Mouse (Mus musculus) midbrain, embryonic 15.5 days (tissue): ENCODE results near the gene Mt4. TPM values are rescaled to one million over a fixed set of nuclear protein-coding genes. Genes with fewer than 3 reads are reported as not detected.
A peak's percentile ranks its signal among the peaks of the same experiment; 100 is the strongest.

ENCODE experiments used
- ATAC-seq: fragments of 200-750 bp; cut with Nextera tagmentation; replicated peaks from 2 replicates; pipeline ENCODE4 v1.8.0; 2017; ENCODE audit warnings: moderate TSS enrichment
- H3K27ac ChIP-seq: fragments of 300-500 bp; sonication (generic); 2 replicates; pipeline ENCODE4 v1.5.1; 2015; ENCODE audit warnings: mild to moderate bottlenecking, inconsistent platforms
- H3K27me3 ChIP-seq: fragments of 300-500 bp; sonication (generic); replicated peaks from 2 replicates; pipeline ENCODE4 v1.6.1; 2015; ENCODE audit warnings: inconsistent platforms
- H3K36me3 ChIP-seq: fragments of 300-500 bp; sonication (generic); replicated peaks from 2 replicates; pipeline ENCODE4 v1.6.1; 2015; ENCODE audit warnings: inconsistent platforms
- H3K4me1 ChIP-seq: fragments of 300-500 bp; sonication (generic); 2 replicates; pipeline ENCODE4 v1.6.1; 2015; ENCODE audit warnings: inconsistent platforms
- H3K4me2 ChIP-seq: fragments of 300-500 bp; sonication (generic); 2 replicates; pipeline ENCODE4 v1.6.1; 2015; ENCODE audit warnings: inconsistent platforms, mild to moderate bottlenecking, moderate library complexity
- H3K4me3 ChIP-seq: fragments of 300-500 bp; sonication (generic); 2 replicates; pipeline ENCODE4 v1.5.1; 2015; ENCODE audit warnings: mild to moderate bottlenecking, inconsistent platforms
- H3K9ac ChIP-seq: fragments of 300-500 bp; sonication (generic); 2 replicates; pipeline ENCODE4 v1.6.1; 2015; ENCODE audit warnings: mild to moderate bottlenecking, inconsistent platforms
- H3K9me3 ChIP-seq: fragments of 300-500 bp; sonication (generic); 2 replicates; pipeline ENCODE4 v1.6.1; 2016; ENCODE audit warnings: inconsistent platforms
- WGBS: fragments of 180-500 bp; shearing (Covaris S2); methylation state at CpG from one replicate; pipeline ENCODE4 v1.1.7; 2015; ENCODE audit warnings: mixed read lengths; 5-methylcytosine and 5-hydroxymethylcytosine counted together
- polyA plus RNA-seq: library from polyadenylated mRNA; unstranded; fragments of >200 nt; fragmentation: Nextera tagmentation; extraction: Ambion mirVana; gene quantifications from 2 replicates; pipeline ENCODE4 v1.2.1, GENCODE M21; 2015

Gene Mt4
- polyA plus RNA-seq, 1 experiment from 2014 or later = not detected

- under 1% methylated on average over 39 of the region's 39 CpGs for WGBS
- no peaks in the 10 kb centered on the region for H3K36me3 ChIP-seq
- no peak for ATAC-seq
- H3K27ac ChIP-seq = no peak overlapping the region
- peaks cover 83% of the 10 kb centered on the region for H3K27me3 ChIP-seq
- no peaks in the 10 kb centered on the region for H3K9me3 ChIP-seq
- H3K4me1 ChIP-seq = peaks cover 20% of the 10 kb centered on the region
- peak overlapping the region; percentile 43; the same call in 1 of the 2 replicates for H3K9ac ChIP-seq
- peak overlapping the region; percentile 98 for H3K4me2 ChIP-seq
- peak overlapping the region; percentile 47 for H3K4me3 ChIP-seq
Observed at GRCm38 (mm10) chr8:94172809-94173732, 36.1 kb downstream of the Mt4 start.

- 48% methylated on average over 11 of the region's 11 CpGs for WGBS
- peaks cover 92% of the 10 kb centered on the region for H3K27me3 ChIP-seq
- ATAC-seq = no peak
- H3K36me3 ChIP-seq = no peaks in the 10 kb centered on the region
- H3K4me2 ChIP-seq = no peak overlapping the region
- H3K4me3 ChIP-seq = no peak overlapping the region
- H3K9ac ChIP-seq = no peak overlapping the region
- peaks cover 24% of the 10 kb centered on the region for H3K4me1 ChIP-seq
- no peaks in the 10 kb centered on the region for H3K9me3 ChIP-seq
- H3K27ac ChIP-seq = no peak overlapping the region
Observed at GRCm38 (mm10) chr8:94173848-94174403, 36.9 kb downstream of the Mt4 start.

GRCm38 (mm10) chr8:94174619-94175213 lies 37.7 kb downstream of the Mt4 start:
- no peak for ATAC-seq
- peaks cover 32% of the 10 kb centered on the region for H3K4me1 ChIP-seq
- no peak overlapping the region for H3K9ac ChIP-seq
- H3K27me3 ChIP-seq = peaks cover 93% of the 10 kb centered on the region
- H3K4me2 ChIP-seq = no peak overlapping the region
- WGBS = 28% methylated on average over 7 of the region's 7 CpGs
- no peaks in the 10 kb centered on the region for H3K36me3 ChIP-seq
- H3K9me3 ChIP-seq = no peaks in the 10 kb centered on the region
- H3K27ac ChIP-seq = no peak overlapping the region
- no peak overlapping the region for H3K4me3 ChIP-seq

- Histone ChIP-seq H3K36me3 (no peaks in the 10 kb centered on the region), H3K9me3 (no peaks in the 10 kb centered on the region), H3K4me3 (no peak overlapping the region), H3K27ac (no peak overlapping the region), H3K4me1 (peaks cover 23% of the 10 kb centered on the region), H3K27me3 (peaks cover 87% of the 10 kb centered on the region), H3K9ac (no peak overlapping the region), H3K4me2 (no peak overlapping the region)
- ATAC-seq = no peak
- 64% methylated on average over 7 of the region's 7 CpGs for WGBS
Observed at GRCm38 (mm10) chr8:94177716-94178390, 40.9 kb downstream of the Mt4 start.

- peak within 1 kb of the TSS; percentile 42 for H3K4me3 ChIP-seq
- no peak within 1 kb of the TSS for H3K27ac ChIP-seq
- H3K27me3 ChIP-seq = peaks cover 87% of the 10 kb centered on the region
- peak within 1 kb of the TSS; percentile 87 for H3K4me2 ChIP-seq
- peaks cover 25% of the 10 kb centered on the region for H3K4me1 ChIP-seq
- no peaks in the 10 kb centered on the region for H3K36me3 ChIP-seq
- no peaks in the 10 kb centered on the region for H3K9me3 ChIP-seq
- WGBS = under 1% methylated on average over 50 of the region's 50 CpGs
- no peak within 1 kb of the TSS; the same call in 1 of the 2 replicates for H3K9ac ChIP-seq
- peak; percentile 76 for ATAC-seq
Observed at GRCm38 (mm10) chr8:94178857-94179712, 42.1 kb downstream of the Mt4 start, which contains the start of gene Mt1. Gene Mt1, plus strand, starts transcription at chr8:94179082.

GRCm38 (mm10) chr8:94179713-94180560 lies 42.9 kb downstream of the Mt4 start:
- no peaks in the 10 kb centered on the region for H3K9me3 ChIP-seq
- peaks cover 86% of the 10 kb centered on the region for H3K27me3 ChIP-seq
- ATAC-seq = no peak
- H3K36me3 ChIP-seq = no peaks in the 10 kb centered on the region
- H3K4me1 ChIP-seq = peaks cover 25% of the 10 kb centered on the region
- no peak overlapping the region for H3K9ac ChIP-seq
- WGBS = 4% methylated on average over 25 of the region's 25 CpGs
- peak overlapping the region; percentile 87 for H3K4me2 ChIP-seq
- H3K4me3 ChIP-seq = peak overlapping the region; percentile 42
- no peak overlapping the region for H3K27ac ChIP-seq

GRCm38 (mm10) chr8:94180561-94180908 lies 43.5 kb downstream of the Mt4 start:
- ATAC-seq = no peak
- no peak overlapping the region for H3K27ac ChIP-seq
- H3K4me2 ChIP-seq = no peak overlapping the region
- H3K9me3 ChIP-seq = no peaks in the 10 kb centered on the region
- H3K9ac ChIP-seq = no peak overlapping the region
- H3K4me1 ChIP-seq = peaks cover 25% of the 10 kb centered on the region
- H3K36me3 ChIP-seq = no peaks in the 10 kb centered on the region
- H3K27me3 ChIP-seq = peaks cover 84% of the 10 kb centered on the region
- 83% methylated on average over 1 of the region's 1 CpGs for WGBS
- no peak overlapping the region for H3K4me3 ChIP-seq

- no peak overlapping the region for H3K4me2 ChIP-seq
- no peak overlapping the region for H3K4me3 ChIP-seq
- ATAC-seq = no peak
- WGBS = 69% methylated on average over 13 of the region's 13 CpGs
- no peaks in the 10 kb centered on the region for H3K36me3 ChIP-seq
- no peaks in the 10 kb centered on the region for H3K9me3 ChIP-seq
- H3K27me3 ChIP-seq = peaks cover 84% of the 10 kb centered on the region
- H3K4me1 ChIP-seq = peaks cover 33% of the 10 kb centered on the region
- no peak overlapping the region for H3K27ac ChIP-seq
- H3K9ac ChIP-seq = no peak overlapping the region
Observed at GRCm38 (mm10) chr8:94182055-94182929, 45.3 kb downstream of the Mt4 start.

- no peaks in the 10 kb centered on the region for H3K36me3 ChIP-seq
Observed at GRCm38 (mm10) chr8:94183117-94183516, 46.1 kb downstream of the Mt4 start.

GRCm38 (mm10) chr8:94184357-94184843 lies 47.4 kb downstream of the Mt4 start:
- WGBS = 22% methylated on average over 12 of the region's 12 CpGs
- Histone ChIP-seq H3K9me3 (no peaks in the 10 kb centered on the region), H3K27me3 (peaks cover 70% of the 10 kb centered on the region), H3K4me1 (peaks cover 30% of the 10 kb centered on the region), H3K27ac (no peak overlapping the region), H3K4me2 (no peak overlapping the region), H3K4me3 (no peak overlapping the region), H3K9ac (no peak overlapping the region), H3K36me3 (no peaks in the 10 kb centered on the region)
- no peak for ATAC-seq

More at GRCm38 (mm10) chr8:94183117-94183516, 46.1 kb downstream of the Mt4 start:
- 0 out of 2 replicates have a peak, but pooled peaks have one; percentile 51 for ATAC-seq
- Histone ChIP-seq H3K9me3 (no peaks in the 10 kb centered on the region), H3K27me3 (peaks cover 81% of the 10 kb centered on the region), H3K4me2 (peak overlapping the region; percentile 41), H3K27ac (no peak overlapping the region), H3K9ac (no peak overlapping the region), H3K4me3 (peak overlapping the region; percentile 19), H3K4me1 (peaks cover 38% of the 10 kb centered on the region)
- WGBS = under 1% methylated on average over 16 of the region's 16 CpGs
